Mouse (Mus musculus) c-Kit-negative CD71-positive TER-119-positive erythroid progenitor cells, embryonic 14.5 days (primary cell): Measurements from ENCODE around the gene Pex19.
A peak's percentile ranks its signal among the peaks of the same experiment; 100 is the strongest.

Experiments used
- DNase-seq: peaks from one replicate; pipeline ENCODE4 v3.0.0-alpha.2; 2013; ENCODE audit warnings: low read depth, low spot score

The Pex19 gene

DNA sequence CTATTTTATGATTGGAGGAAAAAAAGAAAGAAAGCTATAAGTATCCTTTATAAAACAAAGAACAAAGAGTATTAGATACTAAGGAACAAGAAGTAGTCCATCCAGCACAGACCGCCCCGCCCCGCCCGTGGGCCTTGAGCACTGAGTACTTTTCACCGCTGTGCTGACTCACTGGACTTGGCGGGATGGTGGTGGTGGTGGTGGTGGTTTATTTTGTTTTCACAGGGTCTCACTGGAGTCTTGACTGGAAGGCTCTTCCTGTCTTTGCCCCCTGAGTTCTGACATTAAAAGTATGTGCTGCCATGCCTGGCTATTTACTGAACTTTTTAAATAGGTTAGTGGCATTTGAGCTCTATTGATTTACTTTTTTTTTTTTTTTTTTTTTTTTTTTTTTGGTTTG lies 56.5 kb downstream of the Pex19 start:
- DNase-seq = peak; percentile 29

DNA sequence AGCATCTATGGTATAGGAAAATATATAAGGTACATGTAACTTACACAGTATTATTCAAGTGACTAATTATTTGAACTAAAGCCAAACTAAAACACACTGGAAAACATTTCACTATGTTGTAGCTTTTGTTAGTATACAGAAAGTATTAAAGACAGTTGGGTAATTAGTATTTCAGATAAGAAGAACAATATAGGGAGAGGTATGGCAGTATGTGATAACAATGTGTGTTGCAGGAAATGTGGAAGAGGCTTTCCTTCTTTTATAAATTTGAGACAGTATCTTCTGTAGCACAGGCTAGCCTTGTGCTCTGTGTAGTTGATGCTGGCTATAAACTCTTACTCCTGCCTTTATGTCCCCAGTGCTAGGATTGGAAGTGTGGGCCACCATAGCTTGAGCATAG lies 57.4 kb downstream of the Pex19 start:
- DNase-seq = no peak
